Mouse (Mus musculus): ENCODE data around the gene 4930432M17Rik.

- TF ChIP-seq CTCF (IDR thresholded peaks at IDR 0.05; ENCODE audit: control insufficient read depth, insufficient read depth, low read length), result no peak
- no peak for TF ChIP-seq POLR2A (IDR thresholded peaks at IDR 0.05; ENCODE audit: borderline replicate concordance, control insufficient read depth, low read depth, low read length)
Observed at GRCm38 (mm10) chr3:121693001-121693730, 22.6 kb downstream of the 4930432M17Rik start.
